Mouse (Mus musculus) brain, embryonic 14.5 days (tissue): ENCODE data around the gene Gpc2.

Experiments
- CTCF ChIP-seq: fragments of 200-500 bp; IDR thresholded peaks from 2 replicates; pipeline ENCODE4 v1.5.1; 2012; ENCODE audit warnings: inconsistent platforms, mild to moderate bottlenecking, moderate library complexity, borderline replicate concordance; ENCODE audit not compliant: insufficient read depth, insufficient read length; ENCODE audit errors: extremely low read depth
- POLR2A ChIP-seq: fragments of 200-500 bp; IDR thresholded peaks from 2 replicates; pipeline ENCODE4 v1.6.1; 2012; ENCODE audit warnings: mild to moderate bottlenecking, inconsistent platforms, borderline replicate concordance; ENCODE audit not compliant: poor library complexity, insufficient read depth, insufficient read length, severe bottlenecking; ENCODE audit errors: extremely low read depth

DNA sequence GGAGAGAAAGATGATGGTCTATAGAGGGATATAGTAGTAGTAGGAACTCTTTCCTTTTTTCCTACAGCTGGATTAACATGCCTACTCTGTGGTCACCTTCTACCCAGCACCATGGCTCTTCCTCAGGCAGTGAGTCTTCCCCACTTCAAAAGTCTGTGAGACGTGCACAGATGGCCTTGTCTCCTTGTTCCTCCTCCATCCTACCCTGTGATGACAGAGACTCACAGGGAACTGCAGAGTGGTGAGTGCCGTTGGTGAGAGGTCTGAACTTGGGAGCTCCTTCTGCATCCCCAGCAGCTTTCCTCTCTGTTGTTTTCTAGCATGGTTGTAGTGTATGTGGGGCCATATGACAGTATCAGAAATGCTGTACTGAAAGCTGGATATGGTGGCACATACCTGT lies 2.0 kb upstream of the Gpc2 start:
- no peak for TF ChIP-seq CTCF
- TF ChIP-seq POLR2A: no peak
